Mouse (Mus musculus) heart, adult 2 months (tissue): ENCODE results near the gene Coch. TPM values are rescaled to one million over a fixed set of nuclear protein-coding genes. Genes with fewer than 3 reads are reported as not detected.
A peak's percentile ranks its signal among the peaks of the same experiment; 100 is the strongest.

Experiments
- DNase-seq, 2 experiments: peaks; one replicate each; pipeline ENCODE4 v3.0.0; 2021
- H3K27ac ChIP-seq: fragments of 200-600 bp; 2 replicates; pipeline ENCODE4 v1.8.1; 2022
- H3K27me3 ChIP-seq: fragments of 200-500 bp; 2 replicates; pipeline ENCODE4 v1.6.1; 2012; ENCODE audit warnings: mild to moderate bottlenecking, low read length, inconsistent platforms, mixed read lengths; ENCODE audit not compliant: control insufficient read depth, insufficient read depth
- H3K36me3 ChIP-seq: fragments of 200-500 bp; 2 replicates; pipeline ENCODE4 v1.6.1; 2012; ENCODE audit warnings: low read length, inconsistent platforms; ENCODE audit not compliant: control insufficient read depth, insufficient read depth
- H3K4me1 ChIP-seq: fragments of 200-500 bp; 2 replicates; pipeline ENCODE4 v1.6.1; 2011; ENCODE audit warnings: low read length; ENCODE audit not compliant: control insufficient read depth, insufficient read depth
- H3K4me3 ChIP-seq: fragments of 200-600 bp; 2 replicates; pipeline ENCODE4 v1.8.1; 2022
- H3K79me2 ChIP-seq: fragments of 200-500 bp; replicated peaks from 2 replicates; pipeline ENCODE4 v1.6.1; 2012; ENCODE audit warnings: mild to moderate bottlenecking, inconsistent platforms, low read length, moderate library complexity, mixed read lengths; ENCODE audit not compliant: control insufficient read depth, insufficient read depth
- H3K9ac ChIP-seq: fragments of 200-500 bp; 2 replicates; pipeline ENCODE4 v1.6.1; 2012; ENCODE audit warnings: low read depth, mild to moderate bottlenecking, control low read depth, inconsistent platforms, low read length, mixed read lengths
- CTCF ChIP-seq: fragments of 200-600 bp; IDR thresholded peaks from 2 replicates; pipeline ENCODE4 v1.8.1; 2022; ENCODE audit warnings: antibody characterized with exemption, mild to moderate bottlenecking, moderate library complexity
- EP300 ChIP-seq: fragments of 200-500 bp; IDR thresholded peaks from 2 replicates; pipeline ENCODE4 v1.6.1; 2011; ENCODE audit warnings: low read depth, low read length, control low read depth; ENCODE audit not compliant: insufficient read depth
- POLR2A ChIP-seq: fragments of 200-500 bp; IDR thresholded peaks from 2 replicates; pipeline ENCODE4 v1.6.1; 2011; ENCODE audit warnings: mild to moderate bottlenecking, low read depth, low read length, control low read depth; ENCODE audit not compliant: insufficient read depth
- WGBS: fragments of 180-500 bp; shearing (Covaris S2); methylation state at CpG from one replicate; pipeline ENCODE4 v1.1.7; 2018; 5-methylcytosine and 5-hydroxymethylcytosine counted together
- intact Hi-C: fragments of 180-260 bp; cut with DNase I; formaldehyde crosslinking; loops from one replicate; pipeline ENCODE4 v1.15.1; 2025
- polyA plus RNA-seq: library from polyadenylated mRNA; depleted of rRNA; stranded (reverse); fragments of >200 nt; gene quantifications from 2 replicates; pipeline ENCODE4 v1.2.3, GENCODE M21; 2012
- total RNA-seq, 2 experiments: library from RNA; stranded (reverse); gene quantifications; 2 replicates each; pipeline ENCODE4 v1.2.3; 2021

The Coch gene
- total and polyA plus RNA-seq, 3 experiments: 0.16 to 0.37 (median 0.25) TPM

DNA sequence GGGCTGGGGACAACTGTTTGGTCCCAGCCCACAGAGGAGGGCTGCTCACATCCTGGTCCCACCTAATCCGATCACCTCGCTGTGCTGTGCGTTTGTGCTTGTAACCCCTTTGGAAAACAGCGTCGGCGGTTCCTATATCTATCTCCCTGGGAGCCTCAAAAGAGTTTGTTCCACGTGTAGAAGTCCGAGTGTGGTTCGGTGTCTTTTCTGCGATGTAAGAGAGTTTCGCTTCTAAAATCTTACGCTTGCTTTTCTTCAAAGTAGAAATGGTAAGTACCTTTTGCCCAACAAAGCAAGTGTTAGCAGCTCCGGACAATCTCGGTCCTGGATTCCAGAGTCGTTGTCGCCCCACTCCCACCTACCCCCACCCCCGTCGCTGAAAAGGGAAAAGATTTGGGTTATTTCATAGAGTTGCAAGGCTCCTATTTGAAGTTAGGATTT, 909 bp downstream of the Coch start:
- no peak for TF ChIP-seq POLR2A
- TF ChIP-seq EP300: no peak
- TF ChIP-seq CTCF: no peak
- H3K9ac ChIP-seq: 0 out of 2 replicates have a peak overlapping the region, but pooled peaks have one; percentile 11
- H3K79me2 ChIP-seq: no peaks in the 10 kb centered on the region
- DNase-seq: no peak
- peaks cover 23% of the 10 kb centered on the region for H3K27me3 ChIP-seq
- peak overlapping the region; percentile 54 for H3K4me3 ChIP-seq
- no peaks in the 10 kb centered on the region for H3K36me3 ChIP-seq
- intact Hi-C loops: no loop called here
- H3K27ac ChIP-seq: no peak overlapping the region
- 2% methylated on average over 18 of the region's 18 CpGs for WGBS
- H3K4me1 ChIP-seq: no peaks in the 10 kb centered on the region; the same call in 1 of the 2 replicates

GRCm38 (mm10) chr12:51603306-51603705, 10.2 kb downstream of the Coch start:
- Histone ChIP-seq H3K79me2 (no peaks in the 10 kb centered on the region), H3K36me3 (no peaks in the 10 kb centered on the region), H3K4me1 (no peaks in the 10 kb centered on the region), H3K27ac (no peak overlapping the region), H3K4me3 (no peak overlapping the region), H3K27me3 (no peaks in the 10 kb centered on the region), H3K9ac (no peak overlapping the region)
- WGBS: 94% methylated on average over 10 of the region's 10 CpGs
- no peak for DNase-seq
- TF ChIP-seq CTCF: no peak
- TF ChIP-seq EP300: no peak
- TF ChIP-seq POLR2A: no peak
- intact Hi-C loops: no loop called here

- H3K27me3 ChIP-seq: no peaks in the 10 kb centered on the region
- intact Hi-C loops: no loop called here
- DNase-seq: no peak
- no peak for TF ChIP-seq CTCF
- TF ChIP-seq POLR2A: no peak
- TF ChIP-seq EP300: no peak
- WGBS: 74% methylated on average over 4 of the region's 4 CpGs
- no peaks in the 10 kb centered on the region for H3K4me1 ChIP-seq
- no peak overlapping the region for H3K27ac ChIP-seq
- H3K4me3 ChIP-seq: no peak overlapping the region
- no peaks in the 10 kb centered on the region for H3K79me2 ChIP-seq
- H3K9ac ChIP-seq: no peak overlapping the region
- no peaks in the 10 kb centered on the region; the same call in none of the 2 replicates for H3K36me3 ChIP-seq
Measured at GRCm38 (mm10) chr12:51606138-51606537, 13.0 kb downstream of the Coch start.

GRCm38 (mm10) chr12:51612361-51612760, 19.2 kb downstream of the Coch start:
- peaks cover 6% of the 10 kb centered on the region for H3K36me3 ChIP-seq
- no peaks in the 10 kb centered on the region for H3K4me1 ChIP-seq
- H3K79me2 ChIP-seq: 0 out of 2 replicates have a peak, but pooled peaks cover 1% of the 10 kb centered on the region
- H3K27me3 ChIP-seq: no peaks in the 10 kb centered on the region
- no peak overlapping the region for H3K4me3 ChIP-seq
- no peak for DNase-seq
- no peak overlapping the region for H3K9ac ChIP-seq
- TF ChIP-seq EP300: no peak
- no peak for TF ChIP-seq POLR2A
- no peak for TF ChIP-seq CTCF
- intact Hi-C loops: no loop called here
- H3K27ac ChIP-seq: no peak overlapping the region
- 86% methylated on average over 5 of the region's 5 CpGs for whole genome bisulfite sequencing

- H3K79me2 ChIP-seq: no peaks in the 10 kb centered on the region
- TF ChIP-seq POLR2A (no peak), EP300 (no peak), CTCF (no peak)
- H3K4me1 ChIP-seq: no peaks in the 10 kb centered on the region
- H3K36me3 ChIP-seq: peaks cover 11% of the 10 kb centered on the region
- H3K4me3 ChIP-seq: no peak overlapping the region
- H3K27me3 ChIP-seq: no peaks in the 10 kb centered on the region
- no peak overlapping the region for H3K9ac ChIP-seq
- DNase-seq: no peak
- H3K27ac ChIP-seq: no peak overlapping the region
- intact Hi-C loops: loop anchor here (10.0 kb wide), 1 partner anchor 196 kb away; no protein-coding TSS in a partner anchor
Measured at GRCm38 (mm10) chr12:51620572-51620971, 27.4 kb downstream of the Coch start.

GRCm38 (mm10) chr12:51621161-51621560, 28.0 kb downstream of the Coch start:
- H3K27me3 ChIP-seq: no peaks in the 10 kb centered on the region
- no peak overlapping the region for H3K4me3 ChIP-seq
- TF ChIP-seq POLR2A (no peak), EP300 (no peak), CTCF (no peak)
- intact Hi-C loops: loop anchor here (10.0 kb wide), 1 partner anchor 196 kb away; no protein-coding TSS in a partner anchor
- no peaks in the 10 kb centered on the region for H3K4me1 ChIP-seq
- H3K36me3 ChIP-seq: peaks cover 11% of the 10 kb centered on the region
- no peak overlapping the region for H3K27ac ChIP-seq
- no peak overlapping the region for H3K9ac ChIP-seq
- no peak for DNase-seq
- 71% methylated on average over 5 of the region's 5 CpGs for WGBS
- H3K79me2 ChIP-seq: no peaks in the 10 kb centered on the region
